Mouse (Mus musculus) kidney, postnatal 36 days (tissue): ENCODE measurements around the gene 1700008P02Rik.
"Not testable (repeated sequence)": the region's sequence is repeated elsewhere in the genome, so short reads cannot be mapped to it uniquely, and the experiment has no call there.

Experiments
- DNase-seq, 2 experiments: peaks; one replicate each; pipeline ENCODE4 v3.0.0; 2021 to 2022; ENCODE audit warnings: mixed read lengths in 2 of 2

Gene 1700008P02Rik

DNA sequence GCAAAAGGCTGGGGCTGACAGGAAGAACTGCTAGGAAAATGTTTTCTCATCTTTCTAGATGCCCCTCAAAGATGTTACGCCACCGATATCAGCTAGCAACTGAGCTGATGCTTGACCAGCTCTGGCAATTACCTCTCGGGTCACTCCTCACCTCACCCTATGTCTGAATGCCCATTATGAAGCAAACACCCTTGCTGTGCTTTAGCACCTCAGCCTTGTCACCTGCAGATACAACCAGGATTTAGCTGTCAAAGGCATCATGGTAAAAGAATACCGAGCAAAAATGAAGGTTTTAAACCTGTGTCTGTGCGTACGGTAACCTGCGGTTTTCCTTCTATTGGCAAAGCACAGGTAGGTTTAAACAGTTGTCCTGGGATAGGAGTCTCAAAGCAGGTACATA lies at the start of gene 1700008P02Rik:
Gene 1700008P02Rik, minus strand, starts transcription at position 101 of the 400 bp plus-strand sequence.
- no peak for DNase-seq

DNA sequence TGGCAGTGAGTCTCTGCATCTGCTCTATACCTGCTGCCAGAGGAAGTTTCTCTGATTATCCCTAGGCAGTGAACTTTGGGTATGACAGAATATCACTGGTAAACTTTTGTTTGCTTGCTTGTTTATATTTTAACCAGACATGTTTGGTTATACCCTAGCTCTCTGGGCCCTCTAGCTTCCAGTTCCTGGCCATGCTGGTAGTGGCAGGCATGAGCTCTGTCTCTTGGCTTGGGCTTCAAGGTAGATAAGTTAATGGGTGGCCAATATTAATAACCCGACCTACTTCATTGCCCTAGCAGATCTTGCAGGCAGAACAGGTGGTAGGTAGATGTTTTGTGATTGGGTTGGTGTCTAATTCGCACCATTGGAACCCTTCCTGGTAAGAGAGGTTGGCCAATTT lies 29.2 kb upstream of the 1700008P02Rik start:
- DNase-seq, result peak; percentile 6 to 24

DNA sequence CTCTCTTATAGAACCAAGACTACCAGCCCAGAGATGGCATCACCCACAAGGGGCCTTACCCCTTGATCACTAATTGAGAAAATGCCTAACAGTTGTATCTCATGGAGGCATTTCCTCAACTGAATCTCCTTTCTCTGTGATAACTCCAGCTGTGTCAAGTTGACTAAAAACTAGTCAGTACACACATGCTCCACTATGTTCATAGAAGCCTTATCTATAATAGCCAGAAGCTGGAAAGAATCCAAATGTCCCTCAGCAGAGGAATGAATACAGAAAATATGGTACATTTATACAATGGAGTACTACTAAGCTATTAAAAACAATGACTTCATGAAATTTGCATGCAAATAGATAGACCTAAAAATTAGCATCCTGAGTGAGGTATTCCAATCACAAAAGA lies 17.9 kb upstream of the 1700008P02Rik start:
- not testable (repeated sequence) for DNase-seq

DNA sequence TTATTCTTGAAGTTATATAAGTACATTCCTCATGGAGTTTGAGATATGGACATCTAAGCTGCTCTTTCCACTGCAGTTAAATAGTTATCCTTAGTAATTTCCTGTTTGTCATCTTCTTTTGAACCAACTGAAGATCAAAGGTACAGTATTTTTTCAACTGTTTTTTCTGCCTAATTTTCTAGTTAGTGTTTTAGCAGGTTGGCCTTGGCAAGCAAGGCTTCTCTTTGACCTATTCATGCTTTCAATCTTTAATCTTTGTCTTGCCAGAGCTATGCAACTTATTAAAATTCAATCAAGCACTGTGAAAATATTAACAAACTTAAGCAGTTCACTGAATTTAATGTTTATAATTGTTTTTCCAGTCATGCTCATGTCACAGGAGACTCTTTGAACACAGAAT lies 14.0 kb upstream of the 1700008P02Rik start:
- peak; percentile 22 to 23 for DNase-seq

DNA sequence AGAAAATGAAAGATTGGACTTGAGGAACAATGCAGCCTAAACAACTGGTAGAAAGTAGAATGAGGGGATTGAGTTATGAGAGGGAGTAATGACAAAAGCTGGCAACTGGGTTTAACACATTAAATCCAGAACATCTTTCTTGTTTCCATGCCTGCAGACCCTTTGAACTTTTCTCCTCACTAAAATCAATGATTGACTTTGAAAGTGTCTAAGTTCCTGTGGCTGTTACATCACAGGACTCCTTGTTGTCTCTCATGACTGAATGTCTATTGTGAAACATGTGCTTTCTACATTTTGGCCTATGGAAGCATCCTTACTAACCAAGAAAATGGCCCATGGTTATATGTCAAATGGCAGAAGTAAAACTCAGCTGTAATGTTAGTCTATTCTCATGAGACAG lies 2.4 kb downstream of the 1700008P02Rik start:
- DNase-seq, result peak in 1 of 2 experiments; percentile 18
